Mouse (Mus musculus): Measurements from ENCODE around the gene Gm17428. TPM values are rescaled to one million over a fixed set of nuclear protein-coding genes. Genes with fewer than 3 reads are reported as not detected.

Gene Gm17428
- polyA plus RNA-seq, 1 experiment from 2014 or later = not detected

GRCm38 (mm10) chr14:55020394-55020793 is 43.7 kb downstream of the Gm17428 start:
- H3K36me3 ChIP-seq (ENCODE audit: control insufficient read depth, insufficient read depth, low read length) = 0 out of 2 replicates have a peak, but pooled peaks cover 2% of the 10 kb centered on the region
- DNase-seq (ENCODE audit: low spot score) (no peak), ATAC-seq (ENCODE audit: low FRiP score) (no peak)
- WGBS = 54% methylated on average over 9 of the region's 9 CpGs
- H3K9me3 ChIP-seq (ENCODE audit: control insufficient read depth, low read length) = no peaks in the 10 kb centered on the region
- no peak overlapping the region for H3K9ac ChIP-seq (ENCODE audit: low read depth, low read length)
- H3K4me1 ChIP-seq (replicated peaks; ENCODE audit: control insufficient read depth, insufficient read depth, low read length) = no peaks in the 10 kb centered on the region
- H3K27ac ChIP-seq (ENCODE audit: low read depth, low read length) = no peak overlapping the region
- no peaks in the 10 kb centered on the region for H3K27me3 ChIP-seq (ENCODE audit: control insufficient read depth, insufficient read depth, low read length)
- H3K4me3 ChIP-seq (ENCODE audit: low read depth, low read length) = no peak overlapping the region
- H3K4me2 ChIP-seq (replicated peaks; ENCODE audit: low read depth, low read length) = no peak overlapping the region

GRCm38 (mm10) chr14:55023011-55023410 is 46.3 kb downstream of the Gm17428 start:
- Histone ChIP-seq H3K27me3 (ENCODE audit: control insufficient read depth, insufficient read depth, low read length) (no peaks in the 10 kb centered on the region), H3K4me1 (replicated peaks; ENCODE audit: control insufficient read depth, insufficient read depth, low read length) (no peaks in the 10 kb centered on the region), H3K9ac (ENCODE audit: low read depth, low read length) (no peak overlapping the region), H3K4me2 (replicated peaks; ENCODE audit: low read depth, low read length) (no peak overlapping the region), H3K27ac (ENCODE audit: low read depth, low read length) (no peak overlapping the region), H3K36me3 (ENCODE audit: control insufficient read depth, insufficient read depth, low read length) (0 out of 2 replicates have a peak, but pooled peaks cover 2% of the 10 kb centered on the region), H3K9me3 (ENCODE audit: control insufficient read depth, low read length) (no peaks in the 10 kb centered on the region), H3K4me3 (ENCODE audit: low read depth, low read length) (no peak overlapping the region)
- 90% methylated on average over 15 of the region's 15 CpGs for WGBS
- DNase-seq (ENCODE audit: low spot score) (no peak), ATAC-seq (ENCODE audit: low FRiP score) (no peak)

GRCm38 (mm10) chr14:55024236-55024635 is 47.5 kb downstream of the Gm17428 start:
- H3K4me2 ChIP-seq (replicated peaks; ENCODE audit: low read depth, low read length) = no peak overlapping the region
- H3K4me3 ChIP-seq (ENCODE audit: low read depth, low read length) = no peak overlapping the region
- no peak overlapping the region for H3K27ac ChIP-seq (ENCODE audit: low read depth, low read length)
- no peak overlapping the region for H3K9ac ChIP-seq (ENCODE audit: low read depth, low read length)
- DNase-seq (ENCODE audit: low spot score) (peak; percentile 75), ATAC-seq (ENCODE audit: low FRiP score) (no peak)
- WGBS = 66% methylated on average over 7 of the region's 7 CpGs
- H3K4me1 ChIP-seq (replicated peaks; ENCODE audit: control insufficient read depth, insufficient read depth, low read length) = peaks cover 2% of the 10 kb centered on the region; the same call in 1 of the 2 replicates
- H3K9me3 ChIP-seq (ENCODE audit: control insufficient read depth, low read length) = no peaks in the 10 kb centered on the region
- no peaks in the 10 kb centered on the region for H3K27me3 ChIP-seq (ENCODE audit: control insufficient read depth, insufficient read depth, low read length)
- H3K36me3 ChIP-seq (ENCODE audit: control insufficient read depth, insufficient read depth, low read length) = 0 out of 2 replicates have a peak, but pooled peaks cover 2% of the 10 kb centered on the region

- Histone ChIP-seq H3K4me3 (ENCODE audit: low read depth, low read length) (no peak overlapping the region), H3K4me1 (replicated peaks; ENCODE audit: control insufficient read depth, insufficient read depth, low read length) (peaks cover 2% of the 10 kb centered on the region; the same call in 1 of the 2 replicates), H3K9me3 (ENCODE audit: control insufficient read depth, low read length) (no peaks in the 10 kb centered on the region), H3K27me3 (ENCODE audit: control insufficient read depth, insufficient read depth, low read length) (no peaks in the 10 kb centered on the region), H3K4me2 (replicated peaks; ENCODE audit: low read depth, low read length) (no peak overlapping the region), H3K9ac (ENCODE audit: low read depth, low read length) (no peak overlapping the region), H3K27ac (ENCODE audit: low read depth, low read length) (no peak overlapping the region), H3K36me3 (ENCODE audit: control insufficient read depth, insufficient read depth, low read length) (0 out of 2 replicates have a peak, but pooled peaks cover under 1% of the 10 kb centered on the region)
- ATAC-seq (ENCODE audit: low FRiP score) = no peak
- no peak for DNase-seq (ENCODE audit: low spot score)
- 80% methylated on average over 5 of the region's 5 CpGs for WGBS
Observed at GRCm38 (mm10) chr14:55025527-55025926, 48.8 kb downstream of the Gm17428 start.

MicroRNAs encoded within 50 kb of the gene (microRNA counts, 519-probe panel; counts per million panel counts)
- microRNA mmu-miR-208a = not detected
- microRNA mmu-miR-208b = not detected

Other genes with a start within 250 kb of the Gm17428 start
- gene Slc7a8, start 195.0 kb upstream of the Gm17428 start, polyA plus RNA-seq (2014; fragmentation: Nextera tagmentation; extraction: Ambion mirVana) = 2.8 and 3.3 TPM in 2 replicates
- gene Rnf212b, start 162.8 kb upstream of the Gm17428 start, polyA plus RNA-seq (2014; fragmentation: Nextera tagmentation; extraction: Ambion mirVana) = not detected in 2 replicates
- 11.0 and 14.2 TPM in 2 replicates for gene Homez, start 106.0 kb upstream of the Gm17428 start, polyA plus RNA-seq (2014; fragmentation: Nextera tagmentation; extraction: Ambion mirVana)
- 1.0 and 1.3 TPM in 2 replicates for gene Ppp1r3e, start 99.4 kb upstream of the Gm17428 start, polyA plus RNA-seq (2014; fragmentation: Nextera tagmentation; extraction: Ambion mirVana)
- gene Bcl2l2, start 93.6 kb upstream of the Gm17428 start, polyA plus RNA-seq (2014; fragmentation: Nextera tagmentation; extraction: Ambion mirVana) = 3.2 and 4.3 TPM in 2 replicates
- gene Gm20521, start 93.5 kb upstream of the Gm17428 start, polyA plus RNA-seq (2014; fragmentation: Nextera tagmentation; extraction: Ambion mirVana) = not detected in 2 replicates
- gene Pabpn1, start 84.4 kb upstream of the Gm17428 start, polyA plus RNA-seq (2014; fragmentation: Nextera tagmentation; extraction: Ambion mirVana) = 168 and 173 TPM in 2 replicates
- gene Slc22a17, start 63.8 kb upstream of the Gm17428 start, polyA plus RNA-seq (2014; fragmentation: Nextera tagmentation; extraction: Ambion mirVana) = 40.2 and 41.0 TPM in 2 replicates
- 20.7 and 22.2 TPM in 2 replicates for gene Efs, start 50.8 kb upstream of the Gm17428 start, polyA plus RNA-seq (2014; fragmentation: Nextera tagmentation; extraction: Ambion mirVana)
- 0.47 TPM in 1 of 2 replicates, not detected in the other for gene Il25, start 44.2 kb upstream of the Gm17428 start, polyA plus RNA-seq (2014; fragmentation: Nextera tagmentation; extraction: Ambion mirVana)
- 1.8 and 4.1 TPM in 2 replicates for gene Cmtm5, start 40.7 kb upstream of the Gm17428 start, polyA plus RNA-seq (2014; fragmentation: Nextera tagmentation; extraction: Ambion mirVana)
- 0.34 and 0.84 TPM in 2 replicates for gene Myh6, start 10.0 kb upstream of the Gm17428 start, polyA plus RNA-seq (2014; fragmentation: Nextera tagmentation; extraction: Ambion mirVana)
- 1.8 and 3.3 TPM in 2 replicates for gene Myh7, start 17.7 kb downstream of the Gm17428 start, polyA plus RNA-seq (2014; fragmentation: Nextera tagmentation; extraction: Ambion mirVana)
- 79.7 and 81.5 TPM in 2 replicates for gene Ngdn, start 38.5 kb downstream of the Gm17428 start, polyA plus RNA-seq (2014; fragmentation: Nextera tagmentation; extraction: Ambion mirVana)
- gene Zfhx2, start 115.4 kb downstream of the Gm17428 start, polyA plus RNA-seq (2014; fragmentation: Nextera tagmentation; extraction: Ambion mirVana) = 16.1 and 20.8 TPM in 2 replicates
- gene Thtpa, start 117.9 kb downstream of the Gm17428 start, polyA plus RNA-seq (2014; fragmentation: Nextera tagmentation; extraction: Ambion mirVana) = 18.2 and 20.9 TPM in 2 replicates
- gene Ap1g2, start 129.7 kb downstream of the Gm17428 start, polyA plus RNA-seq (2014; fragmentation: Nextera tagmentation; extraction: Ambion mirVana) = 9.0 and 9.4 TPM in 2 replicates
- 2.8 and 3.3 TPM in 2 replicates for gene Jph4, start 140.0 kb downstream of the Gm17428 start, polyA plus RNA-seq (2014; fragmentation: Nextera tagmentation; extraction: Ambion mirVana)
- not detected in 2 replicates for gene Dhrs2, start 245.1 kb downstream of the Gm17428 start, polyA plus RNA-seq (2014; fragmentation: Nextera tagmentation; extraction: Ambion mirVana)

Measured in hindbrain, embryonic 11.5 days (tissue).